Mouse (Mus musculus) activated CD4-positive, CD25-positive, alpha-beta regulatory T cell (primary cell): ENCODE data around the gene Pex11g. TPM values are rescaled to one million over a fixed set of nuclear protein-coding genes. Genes with fewer than 3 reads are reported as not detected.

Experiments used
- polyA plus RNA-seq, 2 experiments: library from polyadenylated mRNA; unstranded; fragments of 100-300 nt; shearing (Covaris generic); gene quantifications; one replicate each; pipeline ENCODE4 v1.2.1; 2017

Pex11g gene
- 1 to 10 TPM; 4.8 to 5.7 TPM for polyA plus RNA-seq

DNA sequence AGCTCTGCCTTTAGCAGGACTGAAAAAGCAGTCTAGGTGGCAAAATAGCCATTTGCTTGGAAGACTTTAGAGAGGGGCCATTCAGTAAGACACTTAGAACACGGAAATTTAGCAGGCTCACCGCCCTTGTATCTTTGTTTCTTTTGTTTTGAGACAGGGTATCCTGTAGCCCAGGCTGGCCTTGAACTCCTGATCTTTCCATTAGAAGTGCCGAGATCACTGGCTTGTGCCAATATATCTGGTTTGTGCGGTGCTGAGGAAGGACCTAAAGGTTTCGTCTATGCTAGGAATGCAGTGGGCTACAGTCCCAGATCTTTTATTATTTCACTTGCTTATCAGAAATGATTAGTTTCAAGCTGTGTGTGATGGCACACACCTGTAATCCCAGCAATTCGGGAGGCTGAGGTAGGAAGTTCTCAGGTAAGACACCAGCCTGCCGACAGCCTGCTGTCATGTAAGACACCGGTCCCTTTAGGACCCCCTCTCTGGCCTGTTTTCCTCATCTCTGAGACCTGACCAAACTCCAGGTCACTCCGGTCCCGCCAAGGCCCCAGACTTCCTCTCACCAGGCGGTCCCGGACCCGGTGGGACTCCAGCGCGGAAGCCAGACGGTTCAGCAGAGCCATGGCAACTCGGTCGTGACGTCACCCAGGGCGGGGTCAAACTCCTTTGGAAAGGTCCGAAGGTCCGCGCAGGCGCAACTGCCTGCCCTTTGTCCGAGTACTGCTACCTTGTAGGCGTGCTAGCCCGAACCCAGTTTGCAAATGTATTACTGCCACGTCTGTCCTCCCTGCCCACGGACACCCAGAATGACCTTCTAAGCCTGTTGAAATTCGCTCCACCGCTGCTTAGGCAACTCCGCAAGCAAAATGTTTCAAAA lies at the start of gene Pex11g:
Pex11g (minus strand) TSS at position 675 of the 880 bp plus-strand sequence.

DNA sequence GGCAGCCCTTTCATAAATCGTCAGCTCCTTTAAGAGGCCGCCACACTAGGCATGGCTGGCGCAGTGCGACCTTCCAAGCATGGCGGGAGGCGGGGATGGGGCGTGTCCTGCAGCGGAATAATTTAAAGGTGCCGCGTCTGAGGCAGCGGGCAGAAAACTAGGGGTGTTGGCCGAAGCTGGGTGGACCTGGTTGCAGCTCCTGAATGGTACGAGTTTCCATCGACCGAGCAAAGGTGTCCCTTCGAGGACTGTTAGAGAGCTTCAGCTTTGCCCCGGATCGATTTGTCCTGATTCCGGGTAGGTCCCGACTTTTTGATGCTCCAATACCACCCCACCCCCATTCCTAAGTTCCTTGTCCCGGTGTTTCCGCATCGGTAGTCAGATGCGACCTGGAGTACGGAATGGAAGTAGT lies 47.8 kb upstream of the Pex11g start, which contains the start of gene Pnpla6:
Pnpla6 (plus strand) TSS at position 125 of the 412 bp plus-strand sequence.

DNA sequence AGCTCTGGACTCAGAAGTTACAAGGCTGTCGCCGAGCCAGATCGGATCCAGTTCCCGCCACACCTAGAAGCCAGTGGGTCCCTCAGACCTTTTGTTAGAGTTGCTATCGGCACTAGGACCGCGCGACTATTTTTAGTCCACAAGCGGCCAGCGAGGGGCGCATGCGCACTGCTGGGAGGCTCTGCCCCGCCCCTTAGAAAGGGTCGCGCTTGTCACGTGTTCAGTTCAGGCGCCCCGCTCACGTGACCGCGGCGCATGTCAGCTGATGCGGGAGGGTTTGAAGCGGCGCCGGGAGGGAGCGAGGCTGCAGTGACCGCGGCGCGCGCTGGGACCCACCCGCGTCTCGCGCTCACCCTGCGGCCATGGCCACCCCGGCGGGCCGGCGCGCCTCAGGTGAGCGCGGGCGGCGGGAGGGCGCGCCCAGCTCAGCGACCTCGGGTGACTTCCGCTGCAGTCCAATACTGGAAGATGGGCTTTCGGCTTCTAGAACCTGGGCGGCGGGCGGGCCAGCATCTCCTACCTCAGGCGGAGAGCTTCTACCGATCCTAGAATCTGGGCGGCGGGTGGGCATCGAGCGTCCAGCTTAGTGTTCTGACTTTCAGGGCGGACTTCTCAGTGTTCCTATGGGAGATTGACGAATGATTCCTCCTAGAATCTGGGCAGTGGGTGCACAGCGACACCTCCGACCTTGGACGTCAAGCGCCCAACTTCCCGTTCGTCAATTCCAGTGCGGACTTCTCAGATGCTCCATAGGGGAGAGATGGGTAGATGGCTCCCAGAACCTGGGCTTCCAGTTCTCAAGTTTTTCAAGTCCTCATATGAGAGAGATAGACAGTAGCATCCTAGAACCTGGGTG lies 33.0 kb upstream of the Pex11g start, which contains the start of gene Mcoln1:
Mcoln1 (plus strand) TSS at position 223 of the 856 bp plus-strand sequence.

GRCm38 (mm10) chr8:3492901-3493844 lies 25.7 kb upstream of the Pex11g start, which contains the start of gene Zfp358:
Gene Zfp358, plus strand, starts transcription at chr8:3493138.

DNA sequence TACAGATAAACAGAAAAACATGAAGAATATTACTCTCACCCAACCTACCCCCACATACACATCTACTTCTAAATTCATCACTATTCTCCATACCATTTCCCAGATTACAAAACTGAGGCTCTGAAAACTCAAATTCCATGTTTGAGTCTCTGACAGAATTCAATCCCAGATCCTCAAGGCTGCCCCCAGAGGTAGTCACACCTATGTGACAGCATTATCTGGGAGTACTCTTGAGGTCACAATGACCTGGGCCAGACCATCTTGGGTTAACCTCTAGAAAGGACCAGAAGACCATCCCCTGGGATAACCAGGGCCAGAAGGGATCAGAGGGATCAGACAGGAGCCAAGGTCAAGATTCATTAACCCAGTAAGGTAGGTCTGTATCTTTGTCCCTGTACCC lies 3.1 kb upstream of the Pex11g start, which contains the start of gene Tex45:
Tex45 (plus strand) TSS at position 301 of the 400 bp plus-strand sequence.

Other genes with a start within 250 kb of the Pex11g start
- 10 to 100 TPM; 14.4 to 17.8 TPM for gene Insr, start 188.1 kb downstream of the Pex11g start, polyA plus RNA-seq
- 10 to 100 TPM; 73.5 to 80.4 TPM for gene A430078G23Rik, start 114.3 kb downstream of the Pex11g start, polyA plus RNA-seq
- 10 to 100 TPM; 54.8 to 71.1 TPM for gene Arhgef18, start 74.7 kb downstream of the Pex11g start, polyA plus RNA-seq
- gene Tex45, start 3.2 kb upstream of the Pex11g start, polyA plus RNA-seq, result not detected
- 10 to 100 TPM in 1 of 2 experiments, 1 to 10 TPM in 1; 5.3 to 13.0 TPM for gene Zfp358, start 25.5 kb upstream of the Pex11g start, polyA plus RNA-seq
- gene Mcoln1, start 32.8 kb upstream of the Pex11g start, polyA plus RNA-seq, result 10 to 100 TPM; 79.5 to 93.9 TPM
- 10 to 100 TPM; 22.3 to 27.5 TPM for gene Pnpla6, start 47.7 kb upstream of the Pex11g start, polyA plus RNA-seq
- gene C330021F23Rik, start 100.3 kb upstream of the Pex11g start, polyA plus RNA-seq, result under 1 TPM in 1 of 2 experiments, not detected in 1; 0.20 TPM
- under 1 TPM in 1 of 2 experiments, not detected in 1; 0.33 TPM for gene Camsap3, start 119.6 kb upstream of the Pex11g start, polyA plus RNA-seq
- gene Xab2, start 153.6 kb upstream of the Pex11g start, polyA plus RNA-seq, result 10 to 100 TPM; 81.8 to 82.2 TPM
- gene Pet100, start 153.9 kb upstream of the Pex11g start, polyA plus RNA-seq, result 100 to 1,000 TPM; 122 to 131 TPM
- under 1 TPM; 0.16 to 0.20 TPM for gene Pcp2, start 157.9 kb upstream of the Pex11g start, polyA plus RNA-seq
- gene Stxbp2, start 163.3 kb upstream of the Pex11g start, polyA plus RNA-seq, result 100 to 1,000 TPM; 211 to 215 TPM
- gene Retn, start 188.1 kb upstream of the Pex11g start, polyA plus RNA-seq, result not detected
- under 1 TPM; 0.36 to 0.92 TPM for gene Mcemp1, start 198.1 kb upstream of the Pex11g start, polyA plus RNA-seq
- not detected for gene Fcor, start 204.7 kb upstream of the Pex11g start, polyA plus RNA-seq
- 10 to 100 TPM; 27.9 to 28.4 TPM for gene Trappc5, start 208.6 kb upstream of the Pex11g start, polyA plus RNA-seq
- 1 to 10 TPM in 1 of 2 experiments, under 1 TPM in 1; 0.47 to 2.0 TPM for gene Fcer2a, start 226.5 kb upstream of the Pex11g start, polyA plus RNA-seq